Mouse (Mus musculus) kidney, adult 11 months (tissue): ENCODE data around the gene Prkg1.
A peak's percentile ranks its signal among the peaks of the same experiment; 100 is the strongest.

Source experiments
- DNase-seq: peaks from one replicate; pipeline ENCODE4 v3.0.0; 2022

Prkg1 gene

DNA sequence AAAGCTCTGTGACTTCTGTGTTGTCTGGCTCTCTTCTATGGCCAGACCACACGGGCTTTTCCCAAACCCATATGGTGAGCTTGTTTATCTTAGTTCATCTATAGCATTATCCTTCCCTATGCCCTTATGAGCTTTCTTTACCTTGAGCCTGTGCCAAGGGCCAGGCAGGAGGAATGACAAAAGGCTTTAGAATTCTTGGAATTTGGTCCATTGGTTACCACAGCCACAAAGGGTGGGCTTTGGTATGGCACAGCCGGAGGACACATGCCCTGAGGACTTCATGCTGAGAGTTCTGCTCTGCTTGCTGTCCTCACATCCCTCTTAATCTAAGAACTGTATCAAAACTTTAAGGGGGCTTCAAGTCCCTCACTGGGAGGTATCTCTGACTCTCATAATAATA, 628.5 kb downstream of the Prkg1 start:
- DNase-seq, result no peak

DNA sequence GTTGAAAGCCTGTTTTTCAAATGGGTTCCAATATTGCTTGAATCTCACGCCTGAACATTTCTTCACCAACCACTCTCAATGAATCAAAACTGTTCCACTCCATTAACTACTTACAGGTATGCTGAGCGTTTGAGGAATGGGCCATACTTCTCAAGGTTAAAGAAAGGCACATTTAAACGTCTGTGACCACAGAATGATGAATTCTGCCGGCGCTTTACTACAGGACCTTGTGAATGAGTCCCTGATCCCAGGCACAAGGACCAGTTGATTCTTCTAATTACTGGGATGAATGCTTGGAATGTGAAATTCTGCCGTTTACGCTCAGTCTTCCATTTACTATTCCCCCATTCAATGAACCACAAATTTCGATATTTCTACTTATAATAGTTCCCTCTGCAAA, 632.2 kb downstream of the Prkg1 start:
- peak; percentile 4 for DNase-seq

DNA sequence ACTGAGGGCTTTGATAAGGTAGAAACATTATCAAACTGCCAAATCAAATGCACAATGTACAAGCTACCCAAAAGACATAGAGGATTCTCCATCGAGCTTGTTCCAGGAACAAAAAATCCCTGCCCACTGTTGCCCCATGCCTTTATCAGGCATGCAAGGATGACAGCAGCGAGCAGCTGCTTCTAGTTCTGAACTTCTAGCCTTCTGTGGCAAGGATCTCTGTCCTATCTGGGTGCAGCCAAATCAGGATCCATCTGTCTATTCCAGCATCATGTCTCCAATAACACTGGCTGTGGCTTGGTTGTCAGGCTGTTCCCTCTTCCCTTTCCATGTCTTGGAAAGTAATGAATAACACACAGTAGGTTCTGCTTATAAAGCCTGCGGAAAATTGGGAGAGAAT, 640.2 kb downstream of the Prkg1 start:
- no peak for DNase-seq

DNA sequence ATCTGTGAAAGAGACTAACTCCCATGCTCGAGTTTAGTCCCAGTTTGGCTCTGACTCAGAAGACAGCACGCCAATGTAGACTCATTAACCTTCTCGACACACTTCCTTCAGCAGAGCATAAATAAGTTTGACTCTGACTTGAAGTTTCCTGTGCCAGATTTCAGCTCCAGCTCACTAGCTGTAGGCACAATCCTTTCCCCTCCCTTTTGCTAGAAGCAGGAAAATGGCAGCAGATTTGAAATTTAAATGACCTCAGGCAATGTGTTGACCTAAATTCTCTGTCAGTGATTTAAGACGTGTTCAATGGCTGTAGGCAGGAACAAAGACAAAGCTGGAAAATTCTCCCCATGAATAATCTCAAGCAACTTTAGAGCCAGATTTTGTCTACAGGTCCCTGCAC, 650.1 kb downstream of the Prkg1 start:
- DNase-seq, result peak; percentile 50

DNA sequence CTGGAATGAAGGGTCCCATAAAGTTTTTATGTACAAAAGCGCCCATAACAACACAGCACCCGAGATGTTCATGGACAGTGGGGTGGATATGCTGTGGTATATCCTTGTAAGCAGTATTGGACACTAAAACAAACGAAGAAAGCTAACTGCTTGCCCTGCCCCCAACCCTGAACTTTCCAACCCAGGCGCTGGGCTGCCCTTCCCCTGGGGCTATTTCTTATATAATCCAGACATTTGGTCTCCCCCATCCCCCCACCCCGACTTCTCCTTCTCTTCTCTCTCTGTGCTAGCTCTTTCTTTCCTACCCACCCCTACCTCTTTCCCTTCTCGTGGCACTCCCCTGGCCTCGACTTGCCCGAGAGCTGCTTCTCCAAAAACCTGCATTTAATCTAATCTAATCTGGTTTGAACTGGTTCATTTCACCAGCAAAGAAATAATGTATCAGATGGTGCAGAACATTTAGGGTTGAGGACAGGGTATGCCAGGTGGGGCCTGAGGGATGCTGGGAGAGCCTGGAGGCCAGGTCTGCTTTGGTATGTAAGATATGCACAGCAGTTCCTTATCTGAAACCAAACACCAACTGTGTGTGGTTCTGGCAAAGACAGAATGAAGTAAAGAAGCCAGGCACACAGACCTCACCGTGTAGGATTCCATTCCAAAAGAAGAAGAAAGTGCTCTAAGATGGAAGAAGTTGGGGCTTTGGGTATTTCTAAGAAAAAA, 657.8 kb downstream of the Prkg1 start:
- DNase-seq, result no peak

DNA sequence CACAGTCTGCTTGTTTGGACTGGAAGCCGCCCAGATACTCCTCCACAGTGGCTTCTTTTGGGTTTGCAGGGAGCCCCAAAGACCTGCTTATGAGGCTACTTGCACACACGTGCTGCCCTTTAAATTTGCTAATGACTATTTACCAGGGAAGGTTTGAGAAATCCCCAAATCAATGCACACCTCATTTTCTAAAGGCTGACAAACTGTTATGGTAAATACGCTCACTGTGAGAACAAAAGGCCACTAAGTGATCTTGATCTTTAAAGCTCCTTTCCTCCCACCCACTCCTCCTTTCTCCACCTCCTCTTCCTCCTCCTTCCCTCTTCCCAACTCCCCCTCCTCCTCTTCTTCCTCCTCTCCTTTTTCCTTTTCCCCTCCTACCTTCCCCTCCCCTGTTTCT, 658.8 kb downstream of the Prkg1 start:
- DNase-seq, result no peak

DNA sequence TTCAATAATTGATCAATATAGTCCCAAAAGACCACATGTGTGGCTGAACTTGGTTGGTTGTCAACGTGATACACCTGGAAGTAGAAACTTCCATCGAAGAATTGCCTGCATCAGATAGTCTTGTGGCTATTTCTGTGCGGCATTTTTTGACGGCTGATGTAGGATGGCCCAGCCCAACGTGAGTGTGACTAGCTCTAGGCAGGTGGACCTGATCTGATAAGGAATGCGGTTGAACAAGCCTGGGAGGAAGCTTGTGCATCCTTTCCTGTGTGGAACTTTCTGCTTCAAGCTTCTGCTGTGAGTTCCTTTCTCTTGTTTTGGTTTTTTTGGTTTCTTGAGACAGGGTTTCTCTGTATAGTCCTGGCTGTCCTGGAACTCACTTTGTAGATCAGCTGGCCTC, 660.1 kb downstream of the Prkg1 start:
- DNase-seq, result no peak

DNA sequence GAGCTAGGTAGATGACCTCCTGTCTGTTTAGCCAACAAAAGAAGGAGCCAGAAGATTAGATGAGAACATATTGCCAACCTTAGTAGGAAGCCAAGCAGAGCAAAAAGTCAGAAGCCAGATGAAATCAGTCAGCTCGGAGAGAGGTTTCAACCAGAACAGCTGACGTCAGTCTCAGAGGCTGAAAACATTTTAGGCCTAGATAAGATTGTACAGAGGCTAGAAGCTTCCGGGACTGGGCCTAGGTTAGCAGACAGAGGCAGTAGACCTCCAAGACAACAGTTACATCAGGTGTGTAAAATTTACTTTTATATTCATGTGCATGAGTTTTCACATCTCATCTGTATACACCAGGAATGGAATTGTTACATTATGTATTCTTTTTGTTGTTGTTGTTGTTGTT, 665.5 kb downstream of the Prkg1 start:
- DNase-seq, result no peak

DNA sequence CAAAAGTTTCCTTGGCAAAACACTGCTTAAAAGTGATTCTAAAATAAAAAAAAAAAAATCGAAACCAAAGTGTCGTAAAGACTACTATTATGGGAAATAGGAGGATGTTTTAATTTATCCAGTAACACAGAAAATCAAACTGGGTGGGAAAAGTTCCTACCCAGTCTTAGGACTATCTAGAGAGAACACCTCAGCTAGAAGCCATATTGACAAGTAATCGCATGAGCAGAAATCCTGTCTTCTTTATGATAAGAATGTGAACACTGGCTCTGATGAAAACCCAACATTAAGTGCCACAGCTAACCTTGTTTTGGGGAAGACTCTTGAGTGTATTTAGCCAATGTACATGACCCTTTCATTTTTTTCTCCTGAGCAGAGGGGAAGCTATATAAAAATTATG, 667.0 kb downstream of the Prkg1 start:
- no peak for DNase-seq

DNA sequence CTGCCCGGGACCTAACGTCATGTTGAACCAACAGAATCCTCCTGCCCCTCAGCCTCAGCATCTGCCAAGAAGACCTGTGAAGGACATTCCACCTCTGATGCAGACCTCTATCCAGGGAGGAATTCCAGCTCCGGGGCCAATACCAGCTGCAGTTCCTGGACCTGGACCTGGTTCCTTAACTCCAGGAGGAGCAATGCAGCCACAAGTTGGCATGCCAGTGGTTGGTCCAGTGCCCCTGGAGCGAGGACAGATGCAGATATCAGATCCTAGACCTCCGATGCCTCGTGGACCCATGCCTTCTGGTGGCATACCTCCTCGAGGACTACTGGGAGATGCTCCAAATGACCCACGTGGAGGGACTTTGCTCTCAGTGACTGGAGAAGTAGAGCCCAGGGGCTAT, 681.1 kb downstream of the Prkg1 start:
- peak; percentile 12 for DNase-seq

DNA sequence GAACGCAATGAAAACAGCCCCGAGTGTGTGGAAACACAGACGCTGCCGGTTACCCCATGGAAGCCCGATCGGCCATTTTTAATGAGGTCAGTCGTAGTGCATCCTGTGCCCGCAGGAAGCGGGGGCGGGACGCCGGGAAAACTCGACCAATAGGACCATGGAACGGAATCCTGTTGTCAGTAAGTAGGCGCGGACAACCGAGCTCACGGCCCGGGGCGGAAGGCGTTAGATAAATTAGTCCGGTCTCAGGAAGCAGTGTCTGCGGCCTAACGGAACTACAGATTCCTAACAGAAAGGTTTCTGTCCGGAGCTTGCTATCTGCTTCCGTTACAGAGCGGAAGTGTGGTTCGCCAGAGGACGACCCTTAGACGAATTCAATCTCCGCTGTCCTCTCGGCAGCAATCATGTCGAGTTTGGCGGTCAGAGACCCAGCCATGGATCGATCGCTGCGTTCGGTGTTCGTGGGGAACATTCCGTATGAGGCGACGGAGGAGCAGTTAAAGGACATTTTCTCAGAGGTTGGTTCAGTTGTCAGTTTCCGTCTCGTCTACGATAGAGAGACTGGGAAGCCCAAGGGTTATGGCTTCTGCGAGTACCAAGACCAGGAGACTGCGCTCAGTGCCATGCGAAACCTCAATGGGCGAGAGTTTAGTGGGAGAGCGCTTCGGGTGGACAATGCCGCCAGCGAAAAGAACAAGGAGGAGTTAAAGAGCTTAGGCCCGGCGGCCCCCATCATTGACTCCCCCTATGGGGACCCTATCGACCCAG, 682.0 kb downstream of the Prkg1 start, which contains the start of gene Cstf2t:
TSS of gene Cstf2t (plus strand) at position 176 of the 768 bp plus-strand sequence.
- peak; percentile 99 for DNase-seq

DNA sequence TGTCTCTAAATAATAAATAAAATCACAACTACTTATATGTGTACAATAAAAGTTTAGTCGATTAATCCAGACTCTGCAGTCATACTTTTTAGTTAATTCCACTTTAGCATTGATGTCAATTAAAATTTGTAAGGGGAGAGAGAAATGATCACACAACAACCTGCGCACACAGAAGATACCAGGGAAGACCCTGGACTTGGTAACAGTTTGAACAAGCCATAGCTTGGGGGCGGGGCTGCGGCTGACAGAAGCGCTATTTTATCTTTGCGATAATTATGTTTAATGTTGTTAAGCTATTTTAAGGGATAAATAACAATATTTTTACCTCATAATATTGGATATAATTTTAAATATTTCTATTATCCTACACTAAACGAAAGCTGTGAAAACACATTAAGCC, 682.6 kb downstream of the Prkg1 start:
- no peak for DNase-seq

DNA sequence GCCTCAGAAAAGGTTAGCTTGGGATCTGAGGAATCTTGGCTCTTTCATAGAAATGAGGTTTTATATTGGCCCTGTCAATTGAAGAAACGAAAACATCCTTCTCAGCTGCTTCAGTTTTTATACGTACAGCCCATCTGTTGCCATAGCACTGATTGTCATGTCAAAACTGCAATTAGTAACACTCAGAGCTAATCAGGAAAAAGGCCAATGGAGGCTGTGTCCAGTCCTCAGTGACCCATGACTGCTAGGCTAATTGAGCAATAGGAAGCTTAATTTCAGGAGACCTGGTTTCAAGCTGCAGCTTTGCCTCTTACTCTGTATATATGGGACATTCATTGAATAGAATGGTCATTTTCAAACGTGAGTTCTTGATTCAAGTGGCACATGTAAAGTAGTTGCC, 686.6 kb downstream of the Prkg1 start:
- DNase-seq, result no peak

DNA sequence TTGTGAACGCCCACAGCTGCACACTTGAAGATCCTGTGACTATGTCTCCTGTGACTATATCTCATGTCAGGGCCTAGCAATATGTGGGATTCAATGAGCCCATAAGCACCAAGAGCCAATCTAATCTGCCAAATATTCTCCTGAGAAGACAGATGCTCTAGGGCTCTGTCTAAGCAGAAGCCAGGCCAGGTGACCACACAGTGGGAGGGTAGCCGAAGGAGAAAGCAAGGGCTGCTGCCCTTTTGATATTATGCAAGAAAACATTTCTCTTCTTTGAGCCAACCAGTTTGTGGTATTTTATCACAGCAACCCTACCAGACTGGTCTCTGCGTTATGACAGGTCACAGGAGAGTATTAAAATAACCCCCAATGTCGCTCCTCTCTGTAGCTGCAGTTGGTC, 688.7 kb downstream of the Prkg1 start:
- DNase-seq, result no peak

DNA sequence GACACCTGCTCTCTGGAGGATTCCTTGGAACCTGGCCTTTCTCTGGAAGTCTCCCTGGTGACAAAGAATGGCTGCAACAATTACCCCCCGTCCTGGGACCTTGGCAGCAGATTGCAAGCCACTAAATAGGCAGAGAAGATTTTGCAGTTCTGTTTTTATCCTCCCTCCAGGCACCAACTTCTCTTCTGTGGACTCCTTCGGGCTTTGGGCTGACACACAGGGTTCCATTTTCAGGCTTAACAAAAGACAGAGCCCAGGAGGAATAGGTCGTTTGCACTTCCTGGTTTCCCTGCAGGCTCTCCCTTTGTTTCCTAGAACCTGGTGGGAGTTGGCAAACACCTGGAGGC, 690.1 kb downstream of the Prkg1 start:
- DNase-seq, result no peak

DNA sequence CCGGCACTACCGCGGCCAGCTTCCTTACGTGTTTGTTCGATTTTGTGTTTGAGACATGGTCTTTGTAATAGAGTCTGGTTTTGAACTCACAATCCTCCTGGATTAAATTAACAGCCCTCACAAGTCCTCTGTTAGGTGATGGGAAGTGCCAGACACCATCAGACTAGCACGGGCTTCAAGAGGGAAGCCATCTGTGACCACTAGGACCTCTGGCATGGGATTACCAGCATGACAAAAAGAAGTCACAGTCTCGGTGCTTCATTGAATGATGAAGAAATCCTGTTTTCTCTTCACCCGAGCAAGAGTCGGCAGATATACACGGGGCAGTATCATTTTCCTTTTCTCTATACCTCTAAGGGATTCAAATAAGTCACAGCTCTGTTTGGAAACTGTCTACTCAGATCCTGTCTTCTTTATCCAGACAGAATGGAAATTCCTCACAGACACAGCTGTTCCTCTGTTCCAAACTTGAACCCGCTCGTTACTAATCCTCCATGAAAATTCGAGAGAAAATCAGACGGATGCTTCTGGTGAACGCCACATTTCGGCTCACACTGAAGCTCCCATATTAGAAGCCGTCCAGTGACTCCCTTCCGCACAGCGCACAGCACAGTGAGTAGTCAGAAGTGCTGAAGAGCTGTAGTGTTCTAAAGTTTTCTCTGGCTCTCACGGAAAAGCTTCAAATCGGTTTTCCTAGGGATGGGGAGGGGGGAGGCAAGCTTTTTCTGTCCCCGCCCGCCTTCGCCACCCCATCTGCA, 690.7 kb downstream of the Prkg1 start:
- DNase-seq, result no peak

DNA sequence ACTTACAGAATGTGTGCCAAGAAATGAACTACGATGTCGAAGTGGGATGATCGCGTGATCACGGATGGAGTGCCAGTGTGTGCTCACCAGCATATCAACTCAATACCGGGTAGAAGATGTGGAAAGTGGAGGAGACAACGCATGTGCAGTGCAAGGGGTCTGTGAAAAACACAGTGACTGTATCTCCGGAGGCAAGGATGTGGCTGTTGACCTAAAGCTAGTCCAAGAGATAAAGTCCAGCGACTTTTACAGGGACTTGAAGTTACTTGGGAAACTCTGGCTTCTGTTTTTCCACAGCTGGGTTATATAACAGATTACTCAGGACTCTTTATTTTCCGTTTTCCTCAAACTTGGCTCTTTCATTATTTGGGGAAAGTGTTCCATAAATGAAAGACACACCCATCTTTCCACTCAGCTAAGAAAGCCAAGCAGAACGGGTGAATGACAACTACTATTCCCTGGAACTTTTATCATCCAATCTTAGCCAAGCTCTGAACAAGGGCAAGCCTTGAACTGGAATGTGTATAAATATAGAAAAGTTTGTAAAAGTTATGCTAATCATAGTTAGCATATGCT, 699.5 kb downstream of the Prkg1 start:
- DNase-seq, result no peak

DNA sequence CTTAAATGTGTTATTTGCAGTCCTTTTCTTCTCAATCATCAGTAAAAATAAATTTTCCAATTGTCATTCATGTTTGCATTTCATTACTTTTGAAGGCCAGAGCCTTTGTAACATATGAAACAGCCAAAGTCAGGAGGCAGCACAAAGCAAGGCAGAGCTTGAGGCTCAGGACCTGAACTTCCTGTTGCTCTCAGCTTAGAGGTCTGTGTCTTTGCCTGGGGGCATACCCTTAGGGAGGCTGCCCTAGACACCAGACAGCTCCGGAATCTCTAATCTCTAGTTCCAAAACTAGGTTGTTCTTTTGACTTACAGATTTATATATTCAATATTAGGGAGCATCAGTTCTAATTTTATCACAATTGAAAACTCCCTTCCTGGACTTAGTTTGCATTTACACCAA, 700.1 kb downstream of the Prkg1 start:
- no peak for DNase-seq

DNA sequence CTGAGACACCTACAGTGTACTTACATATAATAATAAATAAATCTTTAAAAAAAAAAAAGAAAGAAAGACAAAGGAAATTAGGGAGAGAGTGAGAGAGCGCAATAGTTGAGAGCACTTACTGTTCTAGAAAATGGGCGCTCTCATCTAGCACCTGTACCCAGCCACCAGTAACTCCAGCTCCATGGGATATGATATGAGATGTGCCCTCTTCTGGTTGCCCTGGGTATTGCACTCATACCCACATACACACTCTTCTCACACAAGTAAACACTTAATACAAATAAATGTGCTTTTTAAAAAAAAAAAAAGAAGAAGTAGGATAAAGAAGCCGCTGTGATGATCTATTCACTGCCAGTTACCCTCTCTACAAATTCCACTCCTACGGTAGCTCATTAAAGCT, 718.2 kb downstream of the Prkg1 start:
- no peak for DNase-seq

DNA sequence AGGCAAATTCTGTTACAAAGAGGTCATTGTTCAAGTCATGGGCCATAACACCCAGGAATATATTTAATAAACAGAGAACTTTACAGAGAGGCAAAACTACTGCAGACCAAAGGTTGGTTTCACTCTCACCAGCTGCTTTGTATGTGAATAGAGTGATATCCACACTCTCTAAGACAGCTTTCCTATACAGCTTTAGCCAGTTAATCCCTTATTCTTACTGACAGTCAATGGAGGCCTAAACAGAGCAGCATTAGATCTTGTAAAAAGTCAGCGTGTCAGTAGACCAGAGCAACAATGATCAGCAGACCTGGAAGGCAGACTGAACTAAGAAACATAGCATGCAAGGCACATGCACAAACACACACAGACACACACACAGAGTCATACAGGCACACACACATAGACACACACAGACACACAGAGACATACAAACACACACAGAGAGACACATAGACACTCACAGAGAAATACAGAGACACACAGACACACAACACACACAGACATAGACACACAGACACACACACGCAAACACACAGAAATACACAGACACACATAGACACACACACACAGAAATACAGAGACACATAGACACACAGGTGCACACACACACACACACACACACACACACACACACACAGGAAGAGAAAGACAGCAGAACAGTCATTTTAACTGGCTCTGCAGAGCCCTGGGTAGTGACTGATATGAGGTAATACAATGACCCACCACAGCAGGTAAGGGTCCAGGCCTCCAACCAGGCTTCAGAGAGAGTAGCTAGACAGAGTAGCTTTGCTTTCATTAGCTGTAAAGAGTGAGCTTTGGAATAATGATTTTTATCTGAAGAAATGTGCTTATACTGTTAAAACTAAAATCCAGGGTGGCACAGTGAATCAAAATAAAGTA, 723.6 kb downstream of the Prkg1 start:
- no peak for DNase-seq

DNA sequence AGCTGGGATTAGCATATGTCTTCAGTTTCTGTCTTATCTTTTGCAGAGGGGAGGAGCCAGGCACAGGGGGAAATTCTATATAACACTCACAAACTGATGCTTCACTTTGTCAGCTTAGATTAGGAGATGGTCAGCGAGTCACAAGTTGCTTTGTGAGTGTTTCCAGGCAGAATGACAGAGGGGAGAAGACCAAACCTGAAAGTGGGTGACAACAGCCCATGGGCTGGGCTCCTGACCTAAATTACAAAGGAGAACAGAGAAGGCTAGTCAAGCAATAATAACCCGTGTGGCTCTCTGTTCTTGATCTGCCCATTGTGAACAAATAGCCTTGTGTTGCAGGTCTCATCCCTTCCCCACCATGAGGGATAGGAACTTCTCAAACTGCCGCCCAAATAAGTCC, 725.9 kb downstream of the Prkg1 start:
- DNase-seq, result no peak

DNA sequence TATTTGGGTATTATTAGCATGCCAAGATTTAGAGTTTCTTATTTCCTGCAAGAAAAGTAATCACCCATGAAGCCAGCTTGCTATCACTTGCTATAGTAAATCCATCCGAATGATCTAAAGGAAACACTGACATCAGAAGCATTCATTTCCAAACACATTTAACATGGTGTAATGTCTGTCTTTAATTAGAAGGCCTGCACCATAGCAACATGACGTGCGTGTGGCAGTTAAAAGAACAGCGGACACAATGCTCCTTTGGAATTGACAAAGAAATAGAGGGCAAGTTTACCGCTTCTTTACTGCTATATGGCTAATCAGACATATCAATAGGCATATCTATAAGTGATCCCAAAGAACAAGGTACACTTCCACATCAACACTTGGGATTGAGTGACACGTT, 733.2 kb downstream of the Prkg1 start:
- no peak for DNase-seq

DNA sequence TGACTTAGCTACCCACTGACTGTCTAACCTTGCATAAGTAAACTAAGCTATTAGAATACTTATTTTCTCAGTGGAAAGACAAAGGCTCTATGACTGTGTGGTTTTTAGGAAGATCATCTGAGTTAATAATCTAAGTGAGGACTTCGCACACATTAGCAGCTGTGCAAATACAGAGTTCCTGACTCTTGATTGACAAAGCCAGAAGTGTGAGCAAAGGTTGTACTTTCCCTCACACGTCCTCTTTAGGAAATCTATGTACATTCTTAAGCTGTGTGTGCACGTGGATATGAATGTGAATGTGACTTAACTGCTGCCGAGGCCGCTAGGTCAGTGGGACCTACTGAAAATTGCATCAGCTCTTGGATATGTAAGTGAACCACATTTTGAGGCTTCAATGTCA, 738.0 kb downstream of the Prkg1 start:
- no peak for DNase-seq
